Mouse (Mus musculus) intestine, postnatal 0 days (tissue): Measurements from ENCODE around the gene Maml3. TPM values are rescaled to one million over a fixed set of nuclear protein-coding genes. Genes with fewer than 3 reads are reported as not detected.

Experiments used
- ATAC-seq: fragments of 200-750 bp; cut with Nextera tagmentation; 2 replicates; pipeline ENCODE4 v1.8.0; 2017; ENCODE audit warnings: mild to moderate bottlenecking, moderate TSS enrichment, moderate library complexity
- H3K27ac ChIP-seq: fragments of 300-500 bp; sonication (generic); 2 replicates; pipeline ENCODE4 v1.5.1; 2014; ENCODE audit warnings: mild to moderate bottlenecking, low read depth, low read length, moderate library complexity
- H3K27me3 ChIP-seq: fragments of 300-500 bp; sonication (generic); replicated peaks from 2 replicates; pipeline ENCODE4 v1.6.1; 2014; ENCODE audit warnings: low read length, mixed read lengths; ENCODE audit not compliant: control insufficient read depth, insufficient read depth
- H3K36me3 ChIP-seq: fragments of 300-500 bp; sonication (generic); 2 replicates; pipeline ENCODE4 v1.6.1; 2014; ENCODE audit warnings: mild to moderate bottlenecking, moderate library complexity; ENCODE audit not compliant: control insufficient read depth, insufficient read depth
- H3K4me1 ChIP-seq: fragments of 300-500 bp; sonication (generic); replicated peaks from 2 replicates; pipeline ENCODE4 v1.6.1; 2014; ENCODE audit warnings: antibody characterized with exemption, low read length, mixed read lengths; ENCODE audit not compliant: control insufficient read depth, insufficient read depth
- H3K4me2 ChIP-seq: fragments of 300-500 bp; sonication (generic); replicated peaks from 2 replicates; pipeline ENCODE4 v1.6.1; 2014; ENCODE audit warnings: low read depth, mild to moderate bottlenecking, moderate library complexity
- H3K4me3 ChIP-seq: fragments of 300-500 bp; sonication (generic); 2 replicates; pipeline ENCODE4 v1.5.1; 2014; ENCODE audit warnings: low read depth, low read length
- H3K9ac ChIP-seq: fragments of 300-500 bp; sonication (generic); 2 replicates; pipeline ENCODE4 v1.6.1; 2014; ENCODE audit warnings: mild to moderate bottlenecking, low read depth, low read length
- H3K9me3 ChIP-seq: fragments of 300-500 bp; sonication (generic); 2 replicates; pipeline ENCODE4 v1.6.1; 2016; ENCODE audit warnings: mixed run types; ENCODE audit not compliant: control insufficient read depth
- CTCF ChIP-seq: sonication (generic); IDR thresholded peaks from 2 replicates; pipeline ENCODE4 v1.5.1; 2016; ENCODE audit warnings: low read depth, mild to moderate bottlenecking, control low read depth, antibody characterized with exemption, moderate library complexity
- WGBS: fragments of 180-500 bp; shearing (Covaris S2); extraction: QIAGEN DNeasy Blood & Tissue Kit; methylation state at CpG from one replicate; pipeline ENCODE4 v1.1.7; 2014; 5-methylcytosine and 5-hydroxymethylcytosine counted together
- polyA plus RNA-seq: library from polyadenylated mRNA; unstranded; fragments of >200 nt; fragmentation: Nextera tagmentation; extraction: Ambion mirVana; gene quantifications from 2 replicates; pipeline ENCODE4 v1.2.1, GENCODE M21; 2015

Maml3 gene
- polyA plus RNA-seq, 1 experiment from 2014 or later = 2.0 TPM

DNA sequence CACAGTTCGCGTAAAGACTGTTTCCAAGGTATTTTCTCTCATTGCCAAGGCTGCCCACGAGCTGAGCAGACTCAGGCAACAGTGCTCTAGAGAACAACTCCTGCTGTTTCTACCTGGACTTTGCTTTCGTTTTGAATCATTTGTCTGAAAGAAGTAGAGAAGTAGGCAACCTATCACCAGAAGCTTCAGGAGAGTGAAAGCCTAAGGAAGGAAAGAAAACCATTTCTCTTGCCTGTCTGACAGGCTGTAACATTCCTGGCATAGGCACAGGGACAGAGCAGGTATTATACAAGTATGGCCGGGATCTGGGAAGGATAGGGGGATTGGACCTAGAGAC, 86.8 kb downstream of the Maml3 start:
- no peak overlapping the region for H3K4me3 ChIP-seq
- no peak for ATAC-seq
- WGBS = 78% methylated on average over 5 of the region's 5 CpGs
- H3K4me2 ChIP-seq = peak overlapping the region; percentile 30; the same call in 1 of the 2 replicates
- no peak overlapping the region for H3K27ac ChIP-seq
- H3K36me3 ChIP-seq = no peaks in the 10 kb centered on the region
- no peak for TF ChIP-seq CTCF
- H3K4me1 ChIP-seq = 0 out of 2 replicates have a peak, but pooled peaks cover 3% of the 10 kb centered on the region
- no peak overlapping the region for H3K9ac ChIP-seq
- no peaks in the 10 kb centered on the region for H3K9me3 ChIP-seq
- H3K27me3 ChIP-seq = no peaks in the 10 kb centered on the region

DNA sequence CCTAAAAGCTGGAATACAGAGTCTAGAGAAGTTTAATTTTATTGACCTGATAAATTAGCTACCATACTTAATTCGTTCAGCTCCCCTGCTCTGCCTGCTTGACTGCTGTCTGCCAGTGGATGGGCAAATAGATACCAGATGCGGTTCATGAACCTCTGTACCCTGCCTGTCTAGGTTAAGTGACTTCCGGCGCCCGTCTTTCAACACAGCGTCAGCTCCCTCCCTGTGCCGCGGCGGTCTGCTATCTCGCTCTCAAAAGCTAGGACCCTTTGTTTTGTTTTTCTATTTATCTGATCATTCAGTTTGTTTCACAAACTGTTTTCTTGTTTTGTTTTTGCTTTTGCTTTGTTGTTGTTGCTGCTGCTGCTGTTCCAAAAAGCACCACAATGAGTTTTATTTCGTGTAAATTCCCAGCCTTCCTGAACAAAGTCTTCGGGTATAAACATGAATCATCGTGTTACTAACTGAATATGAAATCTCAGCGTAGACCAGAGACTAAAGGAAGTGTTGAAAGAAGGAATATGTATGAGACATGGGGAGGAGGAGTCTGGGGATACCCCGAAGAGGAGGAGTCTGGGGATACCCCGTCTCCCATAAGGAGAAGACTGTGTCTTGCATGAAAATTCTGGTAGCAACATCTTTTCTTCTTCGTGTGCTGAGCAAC, 87.3 kb downstream of the Maml3 start:
- ATAC-seq = no peak; the same call in 1 of the 2 replicates

GRCm38 (mm10) chr3:52016178-52016577, 88.7 kb downstream of the Maml3 start:
- WGBS = 53% methylated on average over 3 of the region's 3 CpGs
- no peak overlapping the region for H3K9ac ChIP-seq

More for the DNA sequence above, 87.3 kb downstream of the Maml3 start:
- Histone ChIP-seq H3K9me3 (no peaks in the 10 kb centered on the region), H3K27ac (no peak overlapping the region), H3K4me1 (0 out of 2 replicates have a peak, but pooled peaks cover 3% of the 10 kb centered on the region), H3K4me3 (no peak overlapping the region), H3K9ac (no peak overlapping the region), H3K36me3 (no peaks in the 10 kb centered on the region), H3K4me2 (peak overlapping the region; percentile 30; the same call in 1 of the 2 replicates), H3K27me3 (no peaks in the 10 kb centered on the region)
- TF ChIP-seq CTCF = no peak
- 67% methylated on average over 17 of the region's 17 CpGs for WGBS

DNA sequence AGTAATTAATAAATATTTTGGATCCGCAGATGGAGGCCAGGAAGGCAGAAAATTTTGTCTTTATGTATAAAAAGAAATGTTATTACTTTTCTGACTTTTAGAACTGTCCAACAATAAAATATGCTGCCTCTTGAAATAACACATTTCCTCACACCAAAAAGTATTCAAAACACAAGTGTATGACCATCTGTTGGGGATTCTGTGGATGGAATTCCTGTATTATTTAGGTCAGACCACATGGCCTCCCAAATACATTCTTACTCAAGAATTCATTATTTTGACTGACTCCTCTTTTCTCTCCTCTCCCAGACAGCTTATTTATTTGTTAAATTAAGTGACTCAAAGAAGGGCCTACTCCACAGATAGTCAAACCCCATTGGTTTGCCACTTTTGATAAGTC, 89.3 kb downstream of the Maml3 start:
- no peak for ATAC-seq
- 63% methylated on average over 1 of the region's 1 CpGs for WGBS
- H3K9ac ChIP-seq = no peak overlapping the region
- no peak for TF ChIP-seq CTCF
- no peaks in the 10 kb centered on the region for H3K36me3 ChIP-seq
- no peak overlapping the region for H3K27ac ChIP-seq
- no peaks in the 10 kb centered on the region for H3K27me3 ChIP-seq
- no peak overlapping the region for H3K4me2 ChIP-seq
- H3K9me3 ChIP-seq = no peaks in the 10 kb centered on the region
- H3K4me1 ChIP-seq = 0 out of 2 replicates have a peak, but pooled peaks cover 3% of the 10 kb centered on the region
- no peak overlapping the region for H3K4me3 ChIP-seq

More at GRCm38 (mm10) chr3:52016178-52016577, 88.7 kb downstream of the Maml3 start:
- H3K9me3 ChIP-seq = no peaks in the 10 kb centered on the region
- H3K4me2 ChIP-seq = no peak overlapping the region
- no peak overlapping the region for H3K4me3 ChIP-seq
- no peak for TF ChIP-seq CTCF
- no peaks in the 10 kb centered on the region for H3K36me3 ChIP-seq
- H3K4me1 ChIP-seq = 0 out of 2 replicates have a peak, but pooled peaks cover 3% of the 10 kb centered on the region
- no peak overlapping the region; the same call in 1 of the 2 replicates for H3K27ac ChIP-seq
- no peak for ATAC-seq
- no peaks in the 10 kb centered on the region for H3K27me3 ChIP-seq

- TF ChIP-seq CTCF = no peak
- Histone ChIP-seq H3K4me2 (no peak overlapping the region), H3K27ac (no peak overlapping the region), H3K9ac (no peak overlapping the region), H3K36me3 (no peaks in the 10 kb centered on the region), H3K4me3 (no peak overlapping the region), H3K9me3 (no peaks in the 10 kb centered on the region), H3K4me1 (0 out of 2 replicates have a peak, but pooled peaks cover 5% of the 10 kb centered on the region), H3K27me3 (no peaks in the 10 kb centered on the region)
- no peak for ATAC-seq
- 56% methylated on average over 9 of the region's 9 CpGs for WGBS
Measured at GRCm38 (mm10) chr3:52011032-52011710, 93.7 kb downstream of the Maml3 start.

DNA sequence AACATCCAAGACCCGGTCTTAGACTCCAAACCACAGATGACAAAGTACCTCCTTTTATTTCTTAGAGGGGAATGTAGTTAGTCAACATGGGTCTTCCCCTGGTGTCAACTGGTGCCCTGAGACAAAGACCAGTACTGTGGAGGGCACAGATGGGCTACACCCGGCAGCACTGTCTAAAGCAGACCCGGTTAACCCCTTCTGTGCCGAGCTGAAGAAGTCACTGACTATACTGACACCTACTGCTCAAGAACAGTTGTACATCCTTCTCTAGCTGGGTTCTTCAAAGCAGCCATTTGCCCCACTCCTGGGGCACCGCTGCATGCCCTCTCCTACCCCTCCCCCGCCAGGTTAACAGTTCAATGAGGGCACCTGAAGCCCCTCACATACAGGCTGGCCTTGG, 95.6 kb downstream of the Maml3 start:
- H3K27ac ChIP-seq = no peak overlapping the region
- no peaks in the 10 kb centered on the region for H3K36me3 ChIP-seq
- no peaks in the 10 kb centered on the region for H3K9me3 ChIP-seq
- no peak overlapping the region for H3K4me2 ChIP-seq
- WGBS = 41% methylated on average over 6 of the region's 6 CpGs
- no peak overlapping the region for H3K9ac ChIP-seq
- H3K27me3 ChIP-seq = no peaks in the 10 kb centered on the region
- H3K4me3 ChIP-seq = no peak overlapping the region
- 0 out of 2 replicates have a peak, but pooled peaks cover 2% of the 10 kb centered on the region for H3K4me1 ChIP-seq
- ATAC-seq = 0 out of 2 replicates have a peak, but pooled peaks have one; percentile 14
- TF ChIP-seq CTCF = peak; percentile 63
